Mouse (Mus musculus) left cerebral cortex, postnatal 36 days (tissue): Measurements from ENCODE around the gene Defb45. TPM values are rescaled to one million over a fixed set of nuclear protein-coding genes. Genes with fewer than 3 reads are reported as not detected.

ENCODE experiments used
- DNase-seq, 2 experiments: peaks; one replicate each; pipeline ENCODE4 v3.0.0; 2021 to 2022; ENCODE audit warnings: low spot score in 2 of 2, mixed read lengths in 1 of 2
- intact Hi-C: fragments of 180-260 bp; cut with DNase I; formaldehyde crosslinking; loops from one replicate; pipeline ENCODE4 v1.15.1; 2025
- total RNA-seq, 2 experiments: library from RNA; stranded (reverse); gene quantifications; 2 replicates each; pipeline ENCODE4 v1.2.3; 2021

Defb45 gene
- total RNA-seq, 2 experiments from 2014 or later, result not detected

DNA sequence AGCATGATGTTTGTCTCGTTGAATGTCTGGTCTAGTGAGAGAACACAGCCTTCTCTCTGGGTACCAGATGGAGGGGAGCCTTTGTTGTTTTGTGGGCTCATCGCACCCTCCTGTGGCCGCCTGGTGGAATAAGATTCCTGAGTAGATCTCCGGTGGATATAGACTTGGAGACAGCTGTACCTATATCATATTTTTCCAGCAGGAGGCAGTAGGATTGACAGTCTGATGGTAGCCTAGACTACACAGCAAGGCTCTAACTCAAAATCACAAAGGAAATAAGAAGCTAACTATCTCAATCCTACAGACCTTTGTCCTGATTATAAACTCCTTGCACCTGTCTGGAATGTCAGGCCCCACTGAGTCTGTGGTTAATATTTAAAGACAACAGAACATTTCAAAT lies 54.5 kb downstream of the Defb45 start:
- DNase-seq, result peak; percentile 37 to 52
- intact Hi-C loops, result loop anchor here (2.0 to 5.0 kb wide), 2 partner anchors 74 to 92 kb away; no protein-coding TSS in a partner anchor

DNA sequence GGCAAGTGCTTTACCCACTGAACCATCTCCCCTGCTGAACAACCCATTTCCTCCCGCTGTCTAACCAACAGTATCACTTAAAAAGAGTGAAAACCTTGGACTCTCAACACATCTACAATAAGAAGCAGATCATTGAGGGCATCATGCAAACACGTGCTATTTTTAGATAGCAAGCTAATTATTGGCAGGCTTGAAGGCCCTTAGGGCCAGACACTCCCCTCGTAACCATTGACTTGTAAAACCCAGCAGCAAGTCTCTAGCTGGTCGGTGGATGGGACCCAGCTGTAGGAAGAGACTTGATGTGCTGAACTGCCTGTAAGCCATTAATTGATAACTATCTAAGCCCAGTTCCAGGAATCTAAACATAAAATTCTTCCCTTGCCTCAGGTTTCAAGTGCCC lies 55.7 kb downstream of the Defb45 start:
- intact Hi-C loops, result loop anchor here (5.0 kb wide), 1 partner anchor 91 kb away; no protein-coding TSS in a partner anchor
- DNase-seq, result no peak

Other genes with a start within 250 kb of the Defb45 start
- gene Nrsn2, start 222.8 kb downstream of the Defb45 start, total RNA-seq, result 10 to 100 TPM; 66.2 to 81.9 TPM
- gene Sox12, start 201.3 kb downstream of the Defb45 start, total RNA-seq, result 10 to 100 TPM; 14.7 to 15.6 TPM
- gene Zcchc3, start 184.4 kb downstream of the Defb45 start, total RNA-seq, result 10 to 100 TPM in 1 of 2 experiments, 1 to 10 TPM in 1; 9.5 to 11.3 TPM
- 1 to 10 TPM; 2.1 to 3.6 TPM for gene 6820408C15Rik, start 183.8 kb downstream of the Defb45 start, total RNA-seq
- not detected for gene Defb23, start 134.8 kb downstream of the Defb45 start, total RNA-seq
- not detected for gene Defb20, start 122.3 kb downstream of the Defb45 start, total RNA-seq
- gene Defb22, start 109.3 kb downstream of the Defb45 start, total RNA-seq, result not detected
- gene Defb26, start 87.7 kb downstream of the Defb45 start, total RNA-seq, result not detected
- not detected for gene Defb28, start 81.1 kb downstream of the Defb45 start, total RNA-seq
- not detected for gene Defb29, start 59.3 kb downstream of the Defb45 start, total RNA-seq
- not detected for gene Gm17416, start 30.1 kb downstream of the Defb45 start, total RNA-seq
- not detected for gene Defb21, start 26.7 kb downstream of the Defb45 start, total RNA-seq
- gene Defb19, start 19.1 kb downstream of the Defb45 start, total RNA-seq, result not detected
- not detected for gene Defb36, start 4.9 kb upstream of the Defb45 start, total RNA-seq
- not detected for gene Defb25, start 23.7 kb upstream of the Defb45 start, total RNA-seq
- 1 to 10 TPM in 1 of 2 experiments, under 1 TPM in 1; 0.86 to 1.4 TPM for gene Rem1, start 27.6 kb upstream of the Defb45 start, total RNA-seq
- 10 to 100 TPM; 72.2 to 75.4 TPM for gene H13, start 70.1 kb upstream of the Defb45 start, total RNA-seq
- gene Mcts2, start 87.6 kb upstream of the Defb45 start, total RNA-seq, result 10 to 100 TPM; 17.0 to 18.9 TPM
- 10 to 100 TPM; 22.9 to 23.9 TPM for gene Id1, start 136.9 kb upstream of the Defb45 start, total RNA-seq
- gene Cox4i2, start 154.8 kb upstream of the Defb45 start, total RNA-seq, result 1 to 10 TPM; 1.7 to 1.8 TPM
- gene Bcl2l1, start 232.3 kb upstream of the Defb45 start, total RNA-seq, result 100 to 1,000 TPM; 128 to 133 TPM
- 1 to 10 TPM; 3.2 to 3.6 TPM for gene Tpx2, start 248.6 kb upstream of the Defb45 start, total RNA-seq